Mouse (Mus musculus) CD4-positive, CD25-positive, alpha-beta regulatory T cell, adult 4 months (primary cell): ENCODE results near the gene Olfr1406. TPM values are rescaled to one million over a fixed set of nuclear protein-coding genes. Genes with fewer than 3 reads are reported as not detected.
"Not testable (repeated sequence)": the region's sequence is repeated elsewhere in the genome, so short reads cannot be mapped to it uniquely, and the experiment has no call there.

Experiments
- ATAC-seq: one replicate; pipeline ENCODE4 v1.8.0; 2017
- polyA plus RNA-seq, 2 experiments: library from polyadenylated mRNA; unstranded; fragments of 100-300 nt; shearing (Covaris generic); gene quantifications; one replicate each; pipeline ENCODE4 v1.2.1; 2017

The Olfr1406 gene
- polyA plus RNA-seq: not detected

DNA sequence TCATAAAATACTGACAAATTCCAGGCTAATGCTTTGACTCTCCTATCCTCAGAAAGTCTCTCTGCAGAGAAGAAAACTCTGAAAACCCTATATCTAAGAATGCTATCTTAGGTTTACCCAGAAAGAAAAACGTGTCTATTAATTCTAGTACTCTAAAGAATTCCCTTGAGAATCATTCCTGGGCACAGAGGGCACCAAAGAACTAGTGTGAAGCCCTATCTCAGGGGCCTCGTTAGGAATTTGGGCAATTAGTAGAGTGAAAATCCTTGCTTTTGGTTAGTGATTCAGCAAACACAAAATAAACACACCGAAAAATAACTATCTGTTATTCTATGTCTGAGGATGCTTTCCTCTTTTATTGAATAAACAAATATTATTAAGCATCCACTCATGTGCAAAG, at the start of gene Olfr1406:
Gene Olfr1406, minus strand, starts transcription at position 101 of the 400 bp plus-strand sequence.
- no peak for ATAC-seq

DNA sequence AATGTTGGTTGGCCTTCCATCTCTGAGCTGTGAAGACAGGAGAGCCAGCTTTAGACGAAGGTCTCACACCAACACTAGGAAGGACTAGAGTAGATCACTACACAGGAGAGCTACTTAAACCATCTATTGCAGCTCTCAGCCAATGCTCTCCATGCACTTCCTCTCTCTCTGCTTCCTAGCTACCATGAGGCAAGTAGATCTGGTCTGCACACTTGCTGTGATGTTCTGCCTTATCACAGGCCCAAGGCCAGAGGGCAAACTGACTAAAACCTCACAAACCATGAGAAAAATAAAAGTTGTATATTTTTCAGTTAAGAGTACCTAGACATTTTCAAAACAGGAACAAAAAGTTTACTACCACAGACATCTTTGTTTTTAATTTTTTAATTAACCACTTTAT, 46.6 kb upstream of the Olfr1406 start:
- not testable (repeated sequence) for ATAC-seq

- no peak for ATAC-seq
Observed at GRCm38 (mm10) chr1:173227081-173227480, 36.6 kb upstream of the Olfr1406 start, which contains the start of gene Fcer1a. Gene Fcer1a (minus strand): TSS chr1:173227214.

- no peak for ATAC-seq
Observed at GRCm38 (mm10) chr1:173216481-173216880, 26.0 kb upstream of the Olfr1406 start.

GRCm38 (mm10) chr1:173212092-173212491, 21.7 kb upstream of the Olfr1406 start, which contains the start of gene Olfr1404:
Gene Olfr1404 (plus strand): TSS chr1:173212392.
- ATAC-seq: no peak

- no peak for ATAC-seq
Observed at GRCm38 (mm10) chr1:173197508-173197907, 7.1 kb upstream of the Olfr1406 start, which contains the start of gene Olfr218. Gene Olfr218 (plus strand): TSS chr1:173197808.

GRCm38 (mm10) chr1:173196359-173196758, 5.9 kb upstream of the Olfr1406 start:
- ATAC-seq: no peak

- no peak for ATAC-seq
Observed at GRCm38 (mm10) chr1:173192059-173192458, 1.6 kb upstream of the Olfr1406 start.

DNA sequence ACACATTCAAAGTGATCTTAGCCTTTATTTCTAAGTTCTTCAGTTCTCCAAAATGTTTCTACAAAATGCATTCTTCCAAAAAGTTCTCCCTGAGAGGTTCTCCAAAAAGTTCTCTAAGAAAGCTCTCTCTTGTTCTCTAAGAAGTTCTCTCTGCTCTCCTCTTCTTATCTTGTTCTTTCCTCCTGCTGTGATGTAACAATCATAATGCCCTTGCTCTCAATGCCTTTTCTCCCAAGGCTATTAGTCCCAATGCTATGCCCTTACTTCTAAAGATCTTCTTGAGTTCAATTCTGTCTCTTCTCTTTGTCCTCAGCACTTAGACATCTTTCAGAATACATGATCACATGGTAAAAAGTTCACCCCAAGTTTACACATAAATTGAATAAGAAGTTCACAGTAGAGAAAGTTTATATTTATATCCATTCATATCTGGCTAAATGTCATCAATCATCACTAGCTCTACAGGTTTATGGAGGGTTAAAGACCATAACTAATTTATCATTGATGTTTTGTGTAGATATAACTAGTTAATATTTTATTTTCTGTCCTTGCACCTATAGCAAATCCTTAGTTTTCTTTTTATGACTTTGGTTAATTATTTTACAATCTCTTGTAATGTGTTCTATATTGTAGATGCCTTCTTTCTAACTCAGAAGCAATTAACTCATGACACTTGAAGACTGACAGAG, 16.1 kb downstream of the Olfr1406 start:
- ATAC-seq: no peak

DNA sequence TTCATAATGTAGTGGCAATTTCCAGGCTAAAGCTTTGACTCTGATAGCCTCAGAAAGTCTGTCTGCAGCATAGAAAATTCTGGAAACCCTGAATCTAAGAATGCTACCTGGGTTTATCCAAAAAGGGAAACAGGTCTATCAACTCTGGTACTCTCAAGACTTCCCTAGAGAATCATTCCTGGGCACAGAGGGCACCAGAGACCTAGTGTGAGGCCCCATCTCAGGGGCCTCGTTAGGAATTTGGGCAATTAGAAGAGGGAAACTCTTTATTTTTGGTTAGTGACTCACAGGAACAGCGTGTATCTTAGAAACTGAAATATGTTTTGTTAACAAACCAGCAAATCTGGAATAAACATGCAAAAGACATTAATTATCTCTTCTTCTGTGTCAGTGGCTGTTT, 53.2 kb downstream of the Olfr1406 start, which contains the start of gene Olfr1408:
Gene Olfr1408, minus strand, starts transcription at position 101 of the 400 bp plus-strand sequence.
- no peak for ATAC-seq

Other genes starting within 250 kb of the Olfr1406 start
- gene Olfr16, start 240.2 kb downstream of the Olfr1406 start, polyA plus RNA-seq: not detected
- not detected for gene Olfr1408, start 53.3 kb downstream of the Olfr1406 start, polyA plus RNA-seq
- gene Olfr218, start 7.2 kb upstream of the Olfr1406 start, polyA plus RNA-seq: not detected
- gene Olfr1404, start 21.8 kb upstream of the Olfr1406 start, polyA plus RNA-seq: not detected
- gene Fcer1a, start 36.6 kb upstream of the Olfr1406 start, polyA plus RNA-seq: not detected
- gene Olfr418, start 75.4 kb upstream of the Olfr1406 start, polyA plus RNA-seq: not detected
- gene Mptx2, start 87.1 kb upstream of the Olfr1406 start, polyA plus RNA-seq: not detected
- gene Ackr1, start 143.1 kb upstream of the Olfr1406 start, polyA plus RNA-seq: not detected
- gene Aim2, start 160.2 kb upstream of the Olfr1406 start, polyA plus RNA-seq: 10 to 100 TPM; 44.7 to 78.2 TPM
- gene Cadm3, start 177.1 kb upstream of the Olfr1406 start, polyA plus RNA-seq: not detected